Mouse (Mus musculus): ENCODE data around the gene Mxd4. TPM values are rescaled to one million over a fixed set of nuclear protein-coding genes. Genes with fewer than 3 reads are reported as not detected.
A peak's percentile ranks its signal among the peaks of the same experiment; 100 is the strongest.

The Mxd4 gene
- total RNA-seq, 1 experiment, result 14.2 TPM

DNA sequence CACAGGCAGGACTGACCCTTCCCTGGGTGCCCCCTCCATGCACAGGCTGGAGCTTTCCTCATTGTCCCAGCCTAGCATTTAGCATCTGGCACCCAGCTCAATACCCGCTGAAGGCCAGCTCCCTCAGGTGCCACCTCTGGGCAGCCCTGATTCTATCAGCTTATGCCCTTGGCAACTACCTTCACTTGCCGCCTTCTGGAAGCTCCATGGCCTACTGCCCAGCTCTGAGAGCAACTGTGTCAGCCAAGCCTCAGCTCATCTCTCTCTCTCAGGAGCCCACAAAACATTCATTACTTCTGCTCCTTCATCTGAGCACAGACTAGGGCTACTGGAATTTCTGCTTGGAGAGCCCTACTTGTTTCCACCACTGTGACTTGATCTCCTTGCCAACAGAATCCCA is 38.0 kb upstream of the Mxd4 start:
- no peaks in the 10 kb centered on the region for H3K4me1 ChIP-seq (ENCODE audit: control insufficient read depth in 2 of 2, insufficient read depth in 2 of 2, low read length in 2 of 2, poor library complexity in 1 of 2)
- no peak for DNase-seq (ENCODE audit: low read depth, low spot score)
- H3K9me3 ChIP-seq (ENCODE audit: control insufficient read depth, insufficient read depth, low read depth, low read length), result no peaks in the 10 kb centered on the region
- no peak overlapping the region for H3K9ac ChIP-seq (ENCODE audit: insufficient read depth, low read depth, low read length, poor library complexity, severe bottlenecking)
- in situ Hi-C loops (cut with MboI; ENCODE audit: low sequenced_read_pairs in 2 of 2, unreplicated experiment in 2 of 2), result no loop called here
- H3K27ac ChIP-seq (ENCODE audit: insufficient read depth, low read depth, low read length, poor library complexity, severe bottlenecking), result no peak overlapping the region
- no peak overlapping the region for H3K4me3 ChIP-seq (ENCODE audit: insufficient read depth in 1 of 2, low read depth in 1 of 2, low read length in 2 of 2, poor library complexity in 1 of 2, severe bottlenecking in 1 of 2)
- H3K36me3 ChIP-seq (ENCODE audit: control insufficient read depth, insufficient read depth, low read length, poor library complexity, severe bottlenecking), result peaks cover 4% of the 10 kb centered on the region; the same call in 1 of the 2 replicates
- TF ChIP-seq MAFK (IDR thresholded peaks at IDR 0.05; ENCODE audit: insufficient read depth, low read depth, low read length), result no peak
- TF ChIP-seq ZC3H11A (IDR thresholded peaks at IDR 0.05; ENCODE audit: borderline replicate concordance, low read depth, low read length), result no peak
- TF ChIP-seq CHD2 (IDR thresholded peaks at IDR 0.05; ENCODE audit: low read depth, low read length), result no peak
- no peak for TF ChIP-seq HCFC1 (IDR thresholded peaks at IDR 0.05; ENCODE audit: borderline replicate concordance, insufficient read depth, low read length)
- no peak for TF ChIP-seq ZNF384 (IDR thresholded peaks at IDR 0.05; ENCODE audit: low read depth, low read length)

DNA sequence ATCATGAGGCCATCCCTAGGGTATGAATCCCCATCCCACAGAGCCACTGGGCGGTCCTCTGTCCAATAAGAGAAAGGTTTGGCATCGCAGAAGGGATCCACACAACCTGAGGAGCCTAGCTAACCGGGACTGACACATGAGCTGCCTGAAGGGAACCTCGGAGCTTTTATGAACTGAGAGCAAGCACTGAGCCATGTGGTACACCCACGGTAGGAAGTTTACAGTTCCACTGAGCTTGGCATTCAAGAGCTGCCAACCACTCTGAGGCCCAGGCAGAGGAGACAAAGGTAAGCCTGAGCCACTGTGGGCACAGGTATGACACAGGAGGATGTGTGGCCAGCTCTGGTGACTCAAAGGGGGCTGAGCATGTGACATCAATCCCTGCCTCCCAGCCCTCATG is 37.0 kb upstream of the Mxd4 start:
- TF ChIP-seq HCFC1 (IDR thresholded peaks at IDR 0.05; ENCODE audit: borderline replicate concordance, insufficient read depth, low read length) (no peak), ZNF384 (IDR thresholded peaks at IDR 0.05; ENCODE audit: low read depth, low read length) (no peak), CHD2 (IDR thresholded peaks at IDR 0.05; ENCODE audit: low read depth, low read length) (no peak), MAFK (IDR thresholded peaks at IDR 0.05; ENCODE audit: insufficient read depth, low read depth, low read length) (no peak), ZC3H11A (IDR thresholded peaks at IDR 0.05; ENCODE audit: borderline replicate concordance, low read depth, low read length) (no peak)
- Histone ChIP-seq H3K9ac (ENCODE audit: insufficient read depth, low read depth, low read length, poor library complexity, severe bottlenecking) (no peak overlapping the region), H3K4me3 (ENCODE audit: insufficient read depth in 1 of 2, low read depth in 1 of 2, low read length in 2 of 2, poor library complexity in 1 of 2, severe bottlenecking in 1 of 2) (no peak overlapping the region), H3K4me1 (ENCODE audit: control insufficient read depth in 2 of 2, insufficient read depth in 2 of 2, low read length in 2 of 2, poor library complexity in 1 of 2) (no peaks in the 10 kb centered on the region), H3K27ac (ENCODE audit: insufficient read depth, low read depth, low read length, poor library complexity, severe bottlenecking) (no peak overlapping the region), H3K36me3 (ENCODE audit: control insufficient read depth, insufficient read depth, low read length, poor library complexity, severe bottlenecking) (peaks cover 4% of the 10 kb centered on the region; the same call in 1 of the 2 replicates), H3K9me3 (ENCODE audit: control insufficient read depth, insufficient read depth, low read depth, low read length) (no peaks in the 10 kb centered on the region)
- DNase-seq (ENCODE audit: low read depth, low spot score), result no peak
- in situ Hi-C loops (cut with MboI; ENCODE audit: low sequenced_read_pairs in 2 of 2, unreplicated experiment in 2 of 2), result no loop called here

DNA sequence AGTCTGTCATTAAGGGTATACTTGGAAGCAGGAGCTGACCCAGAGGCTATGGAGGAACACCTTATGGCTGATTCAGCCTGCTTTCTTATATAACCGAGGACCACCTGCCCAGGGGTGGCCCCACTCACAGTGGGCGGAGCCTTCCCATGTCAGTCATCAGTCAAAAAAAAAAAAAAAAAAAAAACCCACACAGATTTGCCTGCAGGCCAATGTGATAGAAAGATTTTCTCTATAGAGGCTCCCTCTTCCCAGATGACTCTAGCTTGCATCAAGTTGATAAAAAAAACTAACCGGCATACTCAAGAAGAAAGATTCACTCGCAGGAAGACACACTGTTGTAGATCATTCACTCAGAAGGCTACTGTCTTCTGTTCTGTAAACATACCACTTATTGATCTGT is 32.5 kb upstream of the Mxd4 start:
- no peak overlapping the region for H3K9ac ChIP-seq (ENCODE audit: insufficient read depth, low read depth, low read length, poor library complexity, severe bottlenecking)
- H3K4me3 ChIP-seq (ENCODE audit: insufficient read depth in 1 of 2, low read depth in 1 of 2, low read length in 2 of 2, poor library complexity in 1 of 2, severe bottlenecking in 1 of 2), result no peak overlapping the region
- no peaks in the 10 kb centered on the region for H3K4me1 ChIP-seq (ENCODE audit: control insufficient read depth in 2 of 2, insufficient read depth in 2 of 2, low read length in 2 of 2, poor library complexity in 1 of 2)
- H3K36me3 ChIP-seq (ENCODE audit: control insufficient read depth, insufficient read depth, low read length, poor library complexity, severe bottlenecking), result 0 out of 2 replicates have a peak, but pooled peaks cover 3% of the 10 kb centered on the region
- in situ Hi-C loops (cut with MboI; ENCODE audit: low sequenced_read_pairs in 2 of 2, unreplicated experiment in 2 of 2), result no loop called here
- no peak overlapping the region for H3K27ac ChIP-seq (ENCODE audit: insufficient read depth, low read depth, low read length, poor library complexity, severe bottlenecking)
- H3K9me3 ChIP-seq (ENCODE audit: control insufficient read depth, insufficient read depth, low read depth, low read length), result no peaks in the 10 kb centered on the region
- DNase-seq (ENCODE audit: low read depth, low spot score), result no peak
- TF ChIP-seq ZC3H11A (IDR thresholded peaks at IDR 0.05; ENCODE audit: borderline replicate concordance, low read depth, low read length) (no peak), ZNF384 (IDR thresholded peaks at IDR 0.05; ENCODE audit: low read depth, low read length) (peak; percentile 79), HCFC1 (IDR thresholded peaks at IDR 0.05; ENCODE audit: borderline replicate concordance, insufficient read depth, low read length) (no peak), MAFK (IDR thresholded peaks at IDR 0.05; ENCODE audit: insufficient read depth, low read depth, low read length) (no peak), CHD2 (IDR thresholded peaks at IDR 0.05; ENCODE audit: low read depth, low read length) (no peak)

DNA sequence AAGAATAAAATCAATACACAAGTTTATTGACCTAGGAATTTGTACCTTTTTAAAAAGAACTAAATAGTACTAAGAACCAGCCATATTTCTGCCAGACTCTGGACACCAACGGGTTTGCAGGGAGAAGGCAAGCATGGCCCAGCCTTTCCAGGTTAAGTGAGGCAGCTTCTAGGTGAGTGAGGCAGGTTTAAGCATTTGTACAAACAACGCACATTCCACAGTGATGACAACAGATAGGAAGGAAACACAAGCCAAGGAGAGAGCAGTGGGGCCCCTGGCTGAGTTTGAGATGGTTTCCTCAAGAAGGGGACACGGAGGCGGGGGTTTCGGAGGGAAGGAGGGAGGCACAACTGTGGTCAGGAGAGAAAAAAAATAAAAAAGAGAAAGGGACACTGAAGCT is 31.2 kb upstream of the Mxd4 start:
- Histone ChIP-seq H3K9ac (ENCODE audit: insufficient read depth, low read depth, low read length, poor library complexity, severe bottlenecking) (no peak overlapping the region), H3K4me1 (ENCODE audit: control insufficient read depth in 2 of 2, insufficient read depth in 2 of 2, low read length in 2 of 2, poor library complexity in 1 of 2) (no peaks in the 10 kb centered on the region), H3K9me3 (ENCODE audit: control insufficient read depth, insufficient read depth, low read depth, low read length) (no peaks in the 10 kb centered on the region), H3K4me3 (ENCODE audit: insufficient read depth in 1 of 2, low read depth in 1 of 2, low read length in 2 of 2, poor library complexity in 1 of 2, severe bottlenecking in 1 of 2) (no peak overlapping the region), H3K27ac (ENCODE audit: insufficient read depth, low read depth, low read length, poor library complexity, severe bottlenecking) (no peak overlapping the region), H3K36me3 (ENCODE audit: control insufficient read depth, insufficient read depth, low read length, poor library complexity, severe bottlenecking) (no peaks in the 10 kb centered on the region)
- TF ChIP-seq HCFC1 (IDR thresholded peaks at IDR 0.05; ENCODE audit: borderline replicate concordance, insufficient read depth, low read length) (no peak), ZC3H11A (IDR thresholded peaks at IDR 0.05; ENCODE audit: borderline replicate concordance, low read depth, low read length) (no peak)
- in situ Hi-C loops (cut with MboI; ENCODE audit: low sequenced_read_pairs in 2 of 2, unreplicated experiment in 2 of 2), result no loop called here
- no peak for DNase-seq (ENCODE audit: low read depth, low spot score)

DNA sequence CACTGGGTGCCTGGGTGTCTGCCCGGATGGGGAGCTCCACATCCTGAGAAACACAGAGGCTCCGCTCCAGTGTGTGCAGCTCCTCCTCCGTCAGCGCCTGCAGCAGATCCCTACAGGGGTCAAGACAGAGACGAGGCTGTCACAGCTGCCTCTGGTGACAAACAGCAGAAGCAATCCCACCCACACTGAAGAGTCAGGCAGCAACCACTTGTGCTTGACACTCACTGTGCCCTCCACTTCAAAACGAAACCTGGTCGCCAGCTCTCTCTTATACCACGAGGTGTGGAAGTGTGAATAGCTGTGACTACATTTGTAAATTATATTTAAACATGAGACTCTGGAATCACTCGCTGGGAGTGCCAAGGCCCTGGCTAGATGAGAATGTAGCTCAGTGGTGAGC is 30.2 kb upstream of the Mxd4 start:
- Histone ChIP-seq H3K36me3 (ENCODE audit: control insufficient read depth, insufficient read depth, low read length, poor library complexity, severe bottlenecking) (no peaks in the 10 kb centered on the region), H3K4me3 (ENCODE audit: insufficient read depth in 1 of 2, low read depth in 1 of 2, low read length in 2 of 2, poor library complexity in 1 of 2, severe bottlenecking in 1 of 2) (no peak overlapping the region), H3K4me1 (ENCODE audit: control insufficient read depth in 2 of 2, insufficient read depth in 2 of 2, low read length in 2 of 2, poor library complexity in 1 of 2) (no peaks in the 10 kb centered on the region), H3K27ac (ENCODE audit: insufficient read depth, low read depth, low read length, poor library complexity, severe bottlenecking) (no peak overlapping the region), H3K9ac (ENCODE audit: insufficient read depth, low read depth, low read length, poor library complexity, severe bottlenecking) (no peak overlapping the region), H3K9me3 (ENCODE audit: control insufficient read depth, insufficient read depth, low read depth, low read length) (no peaks in the 10 kb centered on the region)
- in situ Hi-C loops (cut with MboI; ENCODE audit: low sequenced_read_pairs in 2 of 2, unreplicated experiment in 2 of 2), result no loop called here
- no peak for TF ChIP-seq CHD2 (IDR thresholded peaks at IDR 0.05; ENCODE audit: low read depth, low read length)
- TF ChIP-seq ZC3H11A (IDR thresholded peaks at IDR 0.05; ENCODE audit: borderline replicate concordance, low read depth, low read length), result no peak
- no peak for TF ChIP-seq MAFK (IDR thresholded peaks at IDR 0.05; ENCODE audit: insufficient read depth, low read depth, low read length)
- no peak for TF ChIP-seq HCFC1 (IDR thresholded peaks at IDR 0.05; ENCODE audit: borderline replicate concordance, insufficient read depth, low read length)
- no peak for TF ChIP-seq ZNF384 (IDR thresholded peaks at IDR 0.05; ENCODE audit: low read depth, low read length)
- DNase-seq (ENCODE audit: low read depth, low spot score), result no peak

All from ES-E14 (cell line).